Mouse (Mus musculus) kidney, postnatal 25 days (tissue): ENCODE data around the gene Epo.

Source experiments
- DNase-seq, 2 experiments: peaks; one replicate each; pipeline ENCODE4 v3.0.0; 2021; ENCODE audit warnings: mixed read lengths in 2 of 2

Epo gene

DNA sequence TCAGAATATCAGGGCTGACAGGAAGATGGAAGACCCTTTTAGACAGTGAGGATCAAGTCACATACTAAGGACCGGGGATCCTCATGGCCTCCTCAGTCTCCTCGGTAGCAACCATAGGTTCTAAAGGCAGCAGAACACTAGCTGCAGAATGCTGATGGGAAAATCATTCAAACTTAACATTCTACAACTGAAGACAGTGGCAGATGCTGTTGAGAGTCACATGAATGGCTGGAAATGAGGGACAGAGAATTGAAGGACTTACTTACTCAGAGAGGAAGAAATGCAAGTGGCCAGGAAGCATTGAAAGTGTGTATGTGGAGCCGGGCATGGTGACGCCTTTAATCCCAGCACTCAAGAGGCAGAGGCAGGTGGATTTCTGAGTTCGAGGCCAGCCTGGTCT is 56.1 kb downstream of the Epo start, which contains the start of gene Zan:
Gene Zan (minus strand): TSS at position 101 of the 400 bp plus-strand sequence.
- no peak for DNase-seq

- no peak for DNase-seq
These were observed 58.7 kb downstream of the Epo start for GRCm38 (mm10) chr5:137474351-137474750.

DNA sequence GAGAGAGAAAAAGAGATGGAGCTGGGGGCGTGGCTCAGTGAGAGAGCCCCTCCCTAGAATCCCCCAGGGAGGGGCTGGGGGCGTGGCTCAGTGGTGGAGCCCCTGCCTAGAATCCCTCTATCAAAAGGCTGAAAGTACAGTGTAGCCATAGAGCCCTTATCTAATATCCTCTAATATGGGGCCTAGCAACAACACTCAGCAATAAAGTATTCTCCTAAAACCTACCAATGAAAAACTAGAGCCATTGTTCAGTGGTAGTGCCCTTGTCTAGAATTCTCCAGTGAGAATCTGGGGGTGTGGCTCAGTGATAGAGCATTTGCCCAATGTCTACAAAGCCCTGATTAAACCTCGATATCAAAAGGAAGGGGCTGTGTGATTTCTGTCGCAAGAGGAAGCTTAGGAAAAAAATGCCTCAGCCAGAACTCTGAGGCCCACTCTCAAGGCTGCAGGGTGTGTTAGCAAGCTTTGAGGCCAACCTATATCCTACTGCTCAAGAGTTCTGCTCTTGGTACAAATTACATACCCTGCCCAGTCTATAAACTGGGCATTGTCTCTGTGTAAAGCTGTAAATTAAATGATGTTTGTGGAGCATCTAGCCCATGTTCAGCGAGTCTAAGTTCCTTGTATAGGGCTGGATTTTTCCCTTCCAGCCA is 60.7 kb downstream of the Epo start:
- no peak for DNase-seq

- no peak for DNase-seq
These were observed 66.1 kb downstream of the Epo start for GRCm38 (mm10) chr5:137466946-137467345.

- DNase-seq = no peak
These were observed 68.0 kb downstream of the Epo start for GRCm38 (mm10) chr5:137465049-137465448.

- peak; percentile 43 to 70 for DNase-seq
These were observed 77.0 kb downstream of the Epo start for GRCm38 (mm10) chr5:137455866-137456591.

GRCm38 (mm10) chr5:137455206-137455605 is 77.8 kb downstream of the Epo start:
- DNase-seq = no peak

DNA sequence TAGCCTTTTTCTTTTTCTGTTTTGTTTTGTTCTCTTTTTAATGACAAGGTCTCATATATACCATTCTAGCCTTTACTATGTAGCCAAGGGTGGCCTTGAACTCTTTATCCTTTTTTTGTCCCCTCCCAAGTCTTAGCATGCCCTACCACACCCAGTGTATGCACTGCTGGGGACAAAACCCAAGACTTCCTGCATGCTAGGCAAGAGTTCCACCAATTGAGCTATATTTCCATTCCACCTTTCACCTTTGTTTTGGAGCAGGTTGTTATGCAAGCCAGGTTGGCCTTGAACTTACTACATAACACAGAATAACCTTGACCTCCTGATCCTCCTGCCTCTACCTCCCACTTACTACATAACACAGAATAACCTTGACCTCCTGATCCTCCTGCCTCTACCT is 87.5 kb downstream of the Epo start:
- DNase-seq = no peak

- DNase-seq = no peak
These were observed 92.7 kb downstream of the Epo start for GRCm38 (mm10) chr5:137440216-137440855.

DNA sequence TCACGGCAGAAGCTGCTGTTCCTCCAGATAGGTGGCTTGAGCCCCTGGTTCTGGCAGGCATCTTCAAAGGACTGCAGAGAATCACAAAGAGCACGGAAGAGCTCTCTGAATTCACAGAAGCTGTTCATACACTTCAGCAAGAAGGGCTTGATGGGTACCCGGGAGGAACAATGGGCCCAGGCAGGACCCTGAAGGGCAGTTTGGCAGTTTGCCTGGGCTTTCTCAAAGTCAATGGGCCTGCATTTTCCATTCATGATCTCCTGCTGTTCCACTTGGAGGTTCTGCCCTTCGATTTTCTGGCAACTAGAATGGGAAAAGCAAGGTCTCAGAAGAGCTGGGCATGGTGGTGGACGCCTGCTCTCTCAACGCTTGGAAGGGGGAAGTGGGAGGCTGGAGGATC is 99.2 kb downstream of the Epo start:
- DNase-seq = no peak
